Mouse (Mus musculus) megakaryocyte, embryonic 14.5 days (primary cell): Measurements from ENCODE around the gene Suclg1.

Experiments used
- FLI1 ChIP-seq: IDR thresholded peaks from 2 replicates; pipeline ENCODE4 v1.6.1; 2012; ENCODE audit warnings: low read length, inconsistent platforms, mixed read lengths
- GATA1 ChIP-seq: IDR thresholded peaks from 3 replicates; pipeline ENCODE4 v1.6.1; 2012; ENCODE audit warnings: mixed read lengths, low read length, inconsistent platforms, borderline replicate concordance

DNA sequence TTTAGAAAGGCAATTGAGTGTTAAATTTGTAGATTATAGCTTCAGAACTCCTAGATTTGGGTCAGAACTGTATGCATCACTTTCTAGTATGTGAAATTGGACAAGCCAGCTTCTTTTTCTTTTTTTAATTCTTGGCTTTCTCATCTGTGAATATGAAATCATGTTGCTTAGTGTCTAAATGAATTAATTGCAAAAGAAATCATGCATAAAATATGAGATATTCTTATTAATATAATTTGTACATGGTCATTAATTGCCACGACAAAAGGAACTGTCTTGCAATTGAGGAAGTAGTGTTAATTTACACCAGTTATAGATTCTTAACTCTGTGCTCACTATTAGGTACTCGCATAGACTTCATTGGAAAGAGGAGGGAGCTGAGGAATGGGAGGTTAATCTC, 74.1 kb downstream of the Suclg1 start:
- TF ChIP-seq GATA1 (no peak), FLI1 (no peak)
